Mouse (Mus musculus) neural tube, embryonic 11.5 days (tissue): ENCODE measurements around the gene Cilp. TPM values are rescaled to one million over a fixed set of nuclear protein-coding genes. Genes with fewer than 3 reads are reported as not detected.

ENCODE experiments used
- ATAC-seq: fragments of 200-750 bp; cut with Nextera tagmentation; 2 replicates; pipeline ENCODE4 v1.8.0; 2017; ENCODE audit warnings: moderate number of reproducible peaks, mild to moderate bottlenecking, moderate TSS enrichment, moderate library complexity; ENCODE audit not compliant: insufficient read depth, low FRiP score, low TSS enrichment
- DNase-seq: peaks from one replicate; pipeline ENCODE4 v3.0.0-alpha.2; 2015; ENCODE audit warnings: low spot score
- H3K27ac ChIP-seq: fragments of 300-500 bp; sonication (generic); 2 replicates; pipeline ENCODE4 v1.5.1; 2014; ENCODE audit warnings: low read depth, mild to moderate bottlenecking, low read length
- H3K27me3 ChIP-seq: fragments of 300-500 bp; sonication (generic); 2 replicates; pipeline ENCODE4 v1.6.1; 2014; ENCODE audit warnings: mild to moderate bottlenecking, low read length, mixed read lengths; ENCODE audit not compliant: control insufficient read depth, insufficient read depth
- H3K36me3 ChIP-seq: fragments of 300-500 bp; sonication (generic); 2 replicates; pipeline ENCODE4 v1.6.1; 2014; ENCODE audit warnings: mild to moderate bottlenecking, low read length, moderate library complexity, mixed read lengths; ENCODE audit not compliant: control insufficient read depth, insufficient read depth
- H3K4me1 ChIP-seq: fragments of 300-500 bp; sonication (generic); 2 replicates; pipeline ENCODE4 v1.6.1; 2014; ENCODE audit warnings: low read length, mixed read lengths; ENCODE audit not compliant: control insufficient read depth, insufficient read depth
- H3K4me2 ChIP-seq: fragments of 300-500 bp; sonication (generic); 2 replicates; pipeline ENCODE4 v1.6.1; 2014; ENCODE audit warnings: low read depth, mild to moderate bottlenecking, moderate library complexity
- H3K4me3 ChIP-seq: fragments of 300-500 bp; sonication (generic); 2 replicates; pipeline ENCODE4 v1.5.1; 2014; ENCODE audit warnings: low read depth, low read length
- H3K9ac ChIP-seq: fragments of 300-500 bp; sonication (generic); 2 replicates; pipeline ENCODE4 v1.6.1; 2014; ENCODE audit warnings: mild to moderate bottlenecking, low read length
- H3K9me3 ChIP-seq: fragments of 300-500 bp; sonication (generic); 2 replicates; pipeline ENCODE4 v1.6.1; 2016; ENCODE audit warnings: low read length; ENCODE audit not compliant: control insufficient read depth
- WGBS: fragments of 180-500 bp; shearing (Covaris S2); extraction: QIAGEN DNeasy Blood & Tissue Kit; methylation state at CpG from one replicate; pipeline ENCODE4 v1.1.7; 2014; 5-methylcytosine and 5-hydroxymethylcytosine counted together
- polyA plus RNA-seq: library from polyadenylated mRNA; unstranded; fragments of >200 nt; fragmentation: Nextera tagmentation; extraction: Ambion mirVana; gene quantifications from 2 replicates; pipeline ENCODE4 v1.2.1, GENCODE M21; 2014

The Cilp gene
- polyA plus RNA-seq, 1 experiment from 2014 or later: 0.29 TPM

GRCm38 (mm10) chr9:65231284-65231683 lies 33.7 kb upstream of the Cilp start:
- no peaks in the 10 kb centered on the region for H3K36me3 ChIP-seq
- WGBS: 54% methylated on average over 8 of the region's 8 CpGs

GRCm38 (mm10) chr9:65233243-65233985 lies 31.6 kb upstream of the Cilp start:
- no peak for ATAC-seq
- Histone ChIP-seq H3K9ac (no peak overlapping the region), H3K4me1 (0 out of 2 replicates have a peak, but pooled peaks cover 5% of the 10 kb centered on the region), H3K4me2 (no peak overlapping the region), H3K4me3 (no peak overlapping the region), H3K9me3 (no peaks in the 10 kb centered on the region), H3K27ac (no peak overlapping the region), H3K27me3 (no peaks in the 10 kb centered on the region), H3K36me3 (no peaks in the 10 kb centered on the region)
- WGBS: 82% methylated on average over 9 of the region's 9 CpGs
- DNase-seq: no peak

More at GRCm38 (mm10) chr9:65231284-65231683, 33.7 kb upstream of the Cilp start:
- Histone ChIP-seq H3K27ac (no peak overlapping the region), H3K4me2 (no peak overlapping the region), H3K4me3 (no peak overlapping the region), H3K9me3 (no peaks in the 10 kb centered on the region), H3K27me3 (no peaks in the 10 kb centered on the region), H3K9ac (no peak overlapping the region), H3K4me1 (no peaks in the 10 kb centered on the region)
- DNase-seq (peak; percentile 51), ATAC-seq (no peak)

DNA sequence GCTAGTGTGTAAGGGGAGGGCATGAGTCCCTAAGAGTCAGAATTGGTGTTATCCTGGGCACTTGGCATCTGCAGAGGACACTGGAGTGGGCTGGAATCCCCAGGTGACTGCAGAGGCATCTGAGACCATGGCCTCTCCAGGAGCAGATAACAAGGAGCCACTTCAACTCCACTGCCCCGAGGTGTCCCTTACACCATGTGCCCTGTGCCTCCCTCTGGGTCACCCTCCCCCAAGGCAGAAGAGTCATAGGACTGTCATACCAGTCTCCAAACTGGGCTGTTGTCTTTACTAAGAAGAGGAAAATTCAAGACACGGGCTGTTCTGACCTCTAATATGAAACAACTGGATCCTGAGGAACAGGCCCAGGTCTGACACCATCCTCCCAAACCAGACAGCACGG lies 30.2 kb upstream of the Cilp start:
- no peaks in the 10 kb centered on the region for H3K27me3 ChIP-seq
- 0 out of 2 replicates have a peak, but pooled peaks cover 5% of the 10 kb centered on the region for H3K4me1 ChIP-seq
- no peaks in the 10 kb centered on the region for H3K9me3 ChIP-seq
- DNase-seq (no peak), ATAC-seq (no peak)
- H3K4me2 ChIP-seq: no peak overlapping the region
- H3K27ac ChIP-seq: no peak overlapping the region
- 87% methylated on average over 3 of the region's 3 CpGs for WGBS
- H3K36me3 ChIP-seq: no peaks in the 10 kb centered on the region
- no peak overlapping the region; the same call in 1 of the 2 replicates for H3K9ac ChIP-seq
- H3K4me3 ChIP-seq: no peak overlapping the region

- H3K9ac ChIP-seq: no peak overlapping the region
- H3K27me3 ChIP-seq: no peaks in the 10 kb centered on the region
- DNase-seq (no peak), ATAC-seq (no peak)
- no peak overlapping the region for H3K4me3 ChIP-seq
- no peak overlapping the region for H3K4me2 ChIP-seq
- H3K4me1 ChIP-seq: 0 out of 2 replicates have a peak, but pooled peaks cover 5% of the 10 kb centered on the region
- 52% methylated on average over 1 of the region's 1 CpGs for WGBS
- H3K27ac ChIP-seq: no peak overlapping the region
- no peaks in the 10 kb centered on the region for H3K36me3 ChIP-seq
- H3K9me3 ChIP-seq: no peaks in the 10 kb centered on the region
Measured at GRCm38 (mm10) chr9:65235601-65236000, 29.4 kb upstream of the Cilp start.

DNA sequence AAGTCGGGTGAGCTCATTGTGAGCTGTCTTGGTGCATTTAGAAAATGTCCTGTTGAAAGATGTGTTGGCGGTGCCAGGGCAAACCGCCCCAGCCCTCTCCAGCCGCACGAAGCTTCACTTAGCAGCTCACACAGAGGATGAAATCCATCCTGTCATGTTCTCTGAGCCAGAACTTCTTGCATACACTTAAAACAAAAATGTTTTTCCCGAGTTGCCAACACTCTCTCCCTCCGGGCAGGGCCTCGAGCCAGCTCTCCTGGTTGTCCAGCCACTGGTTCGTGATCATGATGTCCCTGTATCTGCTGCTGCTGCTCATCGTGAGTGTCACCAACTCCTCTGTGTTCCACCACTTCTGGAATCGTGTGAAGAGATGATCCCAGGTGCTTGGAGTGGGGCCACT lies 27.4 kb upstream of the Cilp start:
- DNase-seq (no peak), ATAC-seq (no peak)
- Histone ChIP-seq H3K9ac (no peak overlapping the region), H3K4me1 (0 out of 2 replicates have a peak, but pooled peaks cover 5% of the 10 kb centered on the region), H3K4me3 (no peak overlapping the region), H3K36me3 (no peaks in the 10 kb centered on the region), H3K27ac (0 out of 2 replicates have a peak overlapping the region, but pooled peaks have one; percentile 29), H3K4me2 (no peak overlapping the region), H3K9me3 (no peaks in the 10 kb centered on the region), H3K27me3 (no peaks in the 10 kb centered on the region)
- WGBS: 82% methylated on average over 11 of the region's 11 CpGs

DNA sequence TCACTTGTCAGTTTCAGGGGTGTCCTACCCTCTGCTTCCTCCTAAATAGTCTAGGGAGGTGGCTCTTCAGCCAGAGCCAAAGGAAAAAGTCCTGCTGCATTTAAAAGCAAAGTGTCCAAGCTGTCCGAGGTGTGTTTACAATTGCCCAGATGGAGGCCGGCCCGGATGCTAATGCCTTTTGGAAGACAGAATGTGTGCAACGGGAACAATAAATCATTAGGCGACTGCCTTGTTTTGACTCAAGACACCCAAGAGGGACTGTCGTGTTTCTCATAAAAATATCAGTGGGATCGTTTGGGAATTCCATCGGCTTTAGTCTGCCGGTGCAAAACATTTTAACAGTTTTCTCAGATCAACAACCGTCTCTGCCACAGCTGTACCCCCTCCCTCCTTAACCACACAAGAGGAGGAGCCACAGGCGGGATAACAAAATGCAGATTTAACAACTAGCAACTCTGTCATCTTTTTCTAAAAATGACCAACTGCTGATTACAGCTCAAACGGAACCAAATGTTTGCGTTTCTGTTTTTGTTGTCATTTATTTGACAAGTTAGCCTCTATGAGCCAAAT lies 26.7 kb upstream of the Cilp start:
- Histone ChIP-seq H3K4me1 (0 out of 2 replicates have a peak, but pooled peaks cover 9% of the 10 kb centered on the region), H3K9ac (no peak overlapping the region), H3K9me3 (no peaks in the 10 kb centered on the region), H3K4me2 (no peak overlapping the region), H3K27me3 (no peaks in the 10 kb centered on the region), H3K36me3 (no peaks in the 10 kb centered on the region), H3K27ac (0 out of 2 replicates have a peak overlapping the region, but pooled peaks have one; percentile 29), H3K4me3 (no peak overlapping the region)
- 50% methylated on average over 13 of the region's 13 CpGs for WGBS
- ATAC-seq (no peak), DNase-seq (no peak)

DNA sequence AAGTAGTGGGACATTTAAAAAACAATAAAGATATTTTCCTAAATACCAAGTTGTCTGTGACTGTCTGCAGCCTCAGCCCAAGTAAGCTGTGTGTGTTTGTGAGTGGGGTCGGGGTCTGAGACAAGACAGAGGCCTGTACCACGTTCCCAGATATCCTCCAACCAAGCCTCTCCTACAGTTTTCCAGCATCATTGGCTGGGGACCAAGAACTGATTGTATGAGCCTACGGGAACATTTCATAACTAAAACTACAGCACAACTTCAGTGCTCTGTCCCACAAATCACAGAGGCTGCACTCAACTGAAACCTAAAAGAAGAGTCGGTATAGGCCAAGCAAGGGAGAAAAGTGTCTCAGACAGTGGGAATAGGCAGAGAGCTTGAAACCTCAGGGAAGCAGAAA lies 25.8 kb upstream of the Cilp start:
- DNase-seq (no peak), ATAC-seq (no peak)
- Histone ChIP-seq H3K9me3 (no peaks in the 10 kb centered on the region), H3K4me3 (no peak overlapping the region), H3K9ac (no peak overlapping the region), H3K27me3 (no peaks in the 10 kb centered on the region), H3K4me1 (0 out of 2 replicates have a peak, but pooled peaks cover 9% of the 10 kb centered on the region), H3K27ac (no peak overlapping the region), H3K4me2 (no peak overlapping the region), H3K36me3 (no peaks in the 10 kb centered on the region)
- WGBS: 94% methylated on average over 4 of the region's 4 CpGs

GRCm38 (mm10) chr9:65239731-65240130 lies 25.2 kb upstream of the Cilp start:
- Histone ChIP-seq H3K27ac (no peak overlapping the region), H3K36me3 (no peaks in the 10 kb centered on the region), H3K4me1 (0 out of 2 replicates have a peak, but pooled peaks cover 9% of the 10 kb centered on the region), H3K4me3 (no peak overlapping the region), H3K9me3 (no peaks in the 10 kb centered on the region), H3K4me2 (no peak overlapping the region), H3K27me3 (no peaks in the 10 kb centered on the region), H3K9ac (no peak overlapping the region)
- no peak for ATAC-seq
- DNase-seq: no peak
- 92% methylated on average over 5 of the region's 5 CpGs for WGBS

GRCm38 (mm10) chr9:65240587-65240986 lies 24.4 kb upstream of the Cilp start:
- no peaks in the 10 kb centered on the region for H3K27me3 ChIP-seq
- 87% methylated on average over 3 of the region's 3 CpGs for WGBS
- 0 out of 2 replicates have a peak, but pooled peaks cover 9% of the 10 kb centered on the region for H3K4me1 ChIP-seq
- H3K9me3 ChIP-seq: no peaks in the 10 kb centered on the region
- ATAC-seq (no peak), DNase-seq (no peak)
- H3K9ac ChIP-seq: no peak overlapping the region
- no peak overlapping the region for H3K4me3 ChIP-seq
- no peak overlapping the region for H3K4me2 ChIP-seq
- no peak overlapping the region for H3K27ac ChIP-seq
- H3K36me3 ChIP-seq: no peaks in the 10 kb centered on the region
